Mouse (Mus musculus) layer of hippocampus, postnatal 10 days (tissue): ENCODE results near the gene Gpr152. TPM values are rescaled to one million over a fixed set of nuclear protein-coding genes. Genes with fewer than 3 reads are reported as not detected.
"Not testable (repeated sequence)": the region's sequence is repeated elsewhere in the genome, so short reads cannot be mapped to it uniquely, and the experiment has no call there.

Experiments used
- DNase-seq, 2 experiments: peaks; one replicate each; pipeline ENCODE4 v3.0.0; 2021; ENCODE audit warnings: low spot score in 2 of 2
- total RNA-seq, 2 experiments: library from RNA; stranded (reverse); gene quantifications; 2 replicates each; pipeline ENCODE4 v1.2.3; 2021

The Gpr152 gene
- total RNA-seq, 2 experiments from 2014 or later: not detected

DNA sequence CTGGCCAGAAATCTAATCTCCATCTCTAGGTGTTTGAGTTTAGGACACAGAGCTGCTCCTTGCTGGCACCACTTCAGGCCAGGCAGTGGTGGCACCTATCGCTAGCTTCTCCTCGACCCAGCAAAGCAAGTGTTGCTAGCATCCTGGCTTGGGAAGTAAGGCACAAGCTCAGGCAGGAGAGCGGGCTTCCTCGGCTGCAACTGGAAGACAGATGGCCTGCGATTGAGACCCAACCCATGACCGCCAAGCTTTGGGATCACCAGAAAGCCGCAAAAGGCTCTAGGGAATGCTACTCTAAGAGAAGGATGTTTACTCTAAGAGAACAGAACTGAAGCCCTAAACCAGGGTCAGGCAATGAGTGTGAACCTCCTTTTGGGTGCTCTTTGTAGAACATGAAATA is 10.1 kb upstream of the Gpr152 start:
- DNase-seq: no peak

DNA sequence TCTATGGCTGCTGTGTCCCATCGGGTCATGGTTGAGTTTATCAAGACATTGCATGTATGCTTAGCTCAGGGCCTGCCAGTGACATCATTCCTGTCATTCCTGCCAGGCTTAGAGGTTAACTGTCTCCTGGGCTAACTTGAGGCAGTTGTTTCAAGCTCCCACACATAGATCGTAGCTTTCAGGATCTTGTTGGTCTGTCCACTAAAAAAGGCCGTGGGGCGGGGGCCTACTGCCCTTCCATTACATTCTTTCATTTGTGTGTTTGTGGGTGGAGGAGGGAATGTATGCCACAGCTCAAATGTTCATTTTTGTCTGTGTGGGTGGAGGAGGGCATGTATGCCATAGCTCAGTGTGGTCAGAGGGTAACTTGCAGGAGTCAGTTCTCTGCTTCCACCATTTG is 9.5 kb upstream of the Gpr152 start:
- DNase-seq: no peak

DNA sequence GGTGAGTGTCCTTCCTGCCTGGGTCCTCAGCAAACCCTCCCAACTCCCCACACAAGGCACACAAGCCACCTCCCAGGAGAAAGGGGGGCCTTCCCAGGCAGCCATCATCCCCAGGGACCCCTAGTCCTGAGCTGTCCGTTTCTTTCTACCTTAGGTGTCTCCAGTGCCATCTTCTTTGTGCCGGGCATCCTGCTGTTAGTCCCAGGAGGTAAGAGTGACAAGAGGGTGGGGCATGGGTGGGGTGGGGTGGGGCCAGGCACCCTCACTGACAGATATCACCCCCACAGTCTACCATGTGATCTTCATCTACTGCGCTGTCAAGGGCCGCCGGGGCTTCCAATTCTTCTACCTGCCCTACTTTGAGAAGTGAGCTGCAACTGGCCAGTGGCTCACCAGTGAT is 8.5 kb upstream of the Gpr152 start:
- DNase-seq: no peak

DNA sequence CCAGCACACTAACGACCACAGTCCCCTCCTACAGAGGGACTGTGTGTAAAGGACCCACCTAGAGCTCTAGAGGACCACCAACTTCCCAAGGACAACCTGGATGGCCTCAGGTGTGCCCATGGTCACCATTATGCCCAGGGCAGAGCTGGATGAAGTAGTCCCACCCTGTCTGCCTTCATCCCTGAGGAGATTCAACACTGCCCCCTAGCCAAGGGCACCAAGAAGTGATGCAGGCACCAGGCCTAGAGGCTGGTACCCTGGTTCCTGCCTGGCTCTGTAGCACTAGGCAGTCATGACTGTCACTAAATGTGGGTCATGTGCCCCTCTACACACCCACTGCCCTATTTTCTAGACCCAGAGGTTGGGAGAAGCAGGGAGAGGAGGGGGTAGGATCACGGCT is 7.8 kb upstream of the Gpr152 start:
- DNase-seq: no peak

DNA sequence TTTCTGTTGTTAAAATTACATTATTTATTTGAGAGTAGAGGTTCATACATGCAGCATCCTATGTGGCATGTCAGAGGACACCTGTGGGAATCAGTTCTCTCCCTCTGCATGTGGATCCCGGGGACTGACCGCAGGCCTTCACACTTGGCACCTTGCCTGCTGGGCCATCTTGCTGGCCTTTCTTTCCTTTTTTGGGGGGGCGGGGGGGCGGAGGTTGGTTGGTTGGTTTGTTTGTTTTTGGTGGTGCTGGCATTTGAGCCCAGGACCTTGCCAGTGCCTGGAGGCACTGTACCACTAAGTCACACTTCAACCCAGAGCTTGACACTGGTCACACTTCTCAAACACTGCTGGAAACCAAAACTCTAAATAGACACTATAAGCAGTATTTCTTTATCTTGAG is 5.2 kb upstream of the Gpr152 start:
- DNase-seq: no peak

DNA sequence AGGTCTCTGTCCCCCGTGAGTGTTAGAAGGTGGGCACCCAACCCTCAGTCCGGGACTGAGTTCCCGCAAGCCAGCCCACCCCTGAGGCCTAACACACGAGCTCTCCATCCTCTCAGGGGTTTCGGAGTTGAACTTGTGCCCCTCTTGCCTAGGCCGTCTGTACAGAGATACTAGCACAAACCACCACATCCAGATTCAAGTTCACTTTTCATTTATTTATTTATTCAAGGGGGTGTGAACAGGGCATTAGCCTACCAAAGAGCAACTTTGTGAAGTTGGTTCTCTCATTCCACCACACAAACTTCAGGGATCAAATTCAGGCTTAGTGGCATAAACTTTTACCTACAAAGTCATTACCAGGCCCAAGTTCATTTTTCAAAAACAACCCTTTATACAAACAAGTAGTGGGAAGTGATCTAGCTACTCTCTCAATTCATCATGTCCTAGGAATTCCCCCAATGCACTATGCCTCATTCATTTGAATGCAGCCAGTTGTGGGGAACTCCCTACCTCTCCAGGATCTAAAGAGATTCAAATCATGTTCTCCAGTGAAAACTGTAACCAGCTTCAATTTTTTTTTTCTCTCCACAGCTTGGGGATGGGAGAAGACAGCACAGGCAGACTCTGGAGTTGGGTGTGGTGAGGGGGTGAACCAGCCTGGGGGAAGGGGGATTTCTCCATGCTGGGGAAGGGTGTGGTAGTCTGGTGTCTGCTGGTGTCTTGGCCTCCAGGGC is 4.2 kb upstream of the Gpr152 start:
- not testable (repeated sequence) for DNase-seq

DNA sequence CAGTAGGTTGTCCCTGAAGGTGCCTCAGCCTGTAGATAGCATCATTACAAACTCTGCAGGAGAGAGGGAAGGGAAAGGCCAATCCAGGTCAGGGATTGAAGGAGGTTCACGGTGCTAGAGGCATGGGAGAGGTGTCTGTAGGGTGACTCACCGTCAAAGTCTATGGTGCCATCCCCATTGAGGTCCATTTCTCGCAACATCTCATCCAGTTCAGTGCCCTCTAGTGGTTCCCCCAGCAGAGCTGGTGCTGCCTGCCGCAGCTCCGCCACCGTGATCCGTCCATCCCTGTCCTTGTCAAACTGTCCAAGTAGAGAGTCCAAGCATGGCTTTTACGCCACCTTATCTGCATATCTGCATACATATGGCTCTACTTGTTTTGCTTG is 3.6 kb upstream of the Gpr152 start:
- not testable (repeated sequence) for DNase-seq

DNA sequence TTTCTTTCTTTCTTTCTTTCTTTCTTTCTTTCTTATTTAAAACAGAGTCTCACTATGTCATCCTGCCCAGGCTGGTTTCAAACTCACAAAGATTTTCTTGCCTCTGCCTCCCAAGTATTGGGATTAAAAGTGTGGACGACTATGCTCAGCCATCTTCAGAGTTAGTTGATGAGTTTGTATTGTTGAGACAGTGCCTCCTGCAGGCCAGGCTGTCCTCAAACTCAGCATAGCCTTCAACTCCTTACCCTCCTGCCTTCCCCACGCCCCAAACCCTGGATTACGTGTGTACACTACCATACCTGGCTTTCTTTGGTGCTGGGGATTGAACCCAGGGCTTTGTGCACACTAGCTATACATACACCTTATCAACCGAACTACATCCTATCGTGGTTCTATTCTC is 3.1 kb upstream of the Gpr152 start:
- DNase-seq: no peak

DNA sequence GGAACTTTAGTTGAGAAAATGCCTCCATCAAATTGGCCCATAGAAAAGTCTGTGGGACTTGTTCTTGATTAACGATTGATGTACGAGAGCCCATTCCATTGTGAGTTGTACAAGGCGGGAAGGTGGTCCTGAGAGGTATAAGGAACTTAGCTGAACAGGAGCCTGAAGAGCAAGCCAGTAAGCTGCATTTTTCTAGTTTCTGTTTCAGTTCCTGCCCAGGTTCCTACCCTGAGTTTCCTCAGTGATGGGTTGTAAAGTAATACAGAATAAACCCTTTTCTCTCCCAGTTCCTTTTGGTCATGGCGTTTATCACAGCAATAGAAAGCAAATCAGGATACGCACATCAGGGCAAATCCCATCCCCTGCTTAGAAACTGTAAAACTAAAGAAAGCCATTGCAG is 1.7 kb upstream of the Gpr152 start:
- no peak for DNase-seq

DNA sequence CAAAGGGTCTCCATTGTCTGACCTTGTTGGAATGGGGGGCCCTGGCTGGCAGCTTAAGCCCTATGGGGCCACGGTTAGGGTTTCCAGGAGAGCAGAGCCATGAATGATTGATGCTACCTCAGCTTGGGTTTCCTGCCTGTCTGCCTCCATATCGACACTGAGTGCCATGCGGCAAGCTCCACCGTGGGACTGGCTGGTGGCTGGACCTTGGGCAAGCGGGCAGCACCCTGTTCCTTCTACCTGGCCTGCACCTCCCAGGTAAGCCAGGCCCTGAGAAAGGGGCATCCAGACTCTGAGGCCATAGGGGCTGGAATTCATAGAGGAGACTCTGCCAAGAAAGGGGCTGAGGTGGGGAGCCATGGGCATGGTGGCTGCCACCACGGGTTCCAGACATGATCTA is 560 bp downstream of the Gpr152 start:
- no peak for DNase-seq

DNA sequence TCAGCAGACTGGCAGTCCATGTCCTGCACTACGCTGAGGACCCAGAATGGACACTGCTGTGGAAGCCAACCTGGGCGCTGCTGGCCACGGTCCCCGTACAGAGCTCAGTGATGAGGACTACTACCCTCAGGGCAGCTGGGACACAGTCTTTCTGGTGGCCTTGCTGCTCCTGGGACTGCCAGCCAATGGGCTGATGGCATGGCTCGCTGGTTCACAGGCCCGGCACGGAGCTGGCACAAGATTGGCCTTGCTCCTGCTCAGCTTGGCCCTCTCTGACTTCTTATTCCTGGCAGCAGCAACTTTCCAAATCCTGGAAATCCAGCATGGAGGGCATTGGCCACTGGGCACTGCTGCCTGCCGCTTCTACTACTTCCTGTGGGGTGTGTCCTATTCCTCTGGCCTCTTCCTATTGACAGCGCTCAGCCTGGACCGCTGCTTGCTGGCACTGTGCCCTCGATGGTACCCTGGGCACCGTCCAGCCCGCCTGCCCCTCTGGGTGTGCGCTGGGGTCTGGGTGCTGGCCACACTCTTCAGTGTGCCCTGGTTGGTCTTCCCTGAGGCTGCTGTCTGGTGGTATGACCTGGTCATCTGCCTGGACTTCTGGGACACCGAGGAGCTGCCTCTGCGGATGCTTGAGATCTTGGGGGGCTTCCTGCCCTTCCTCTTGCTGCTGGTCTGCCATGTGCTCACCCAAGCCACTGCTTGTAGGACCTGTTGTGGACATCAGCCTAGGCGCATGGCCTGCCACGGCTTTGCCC is 3.0 kb downstream of the Gpr152 start:
- DNase-seq: no peak

DNA sequence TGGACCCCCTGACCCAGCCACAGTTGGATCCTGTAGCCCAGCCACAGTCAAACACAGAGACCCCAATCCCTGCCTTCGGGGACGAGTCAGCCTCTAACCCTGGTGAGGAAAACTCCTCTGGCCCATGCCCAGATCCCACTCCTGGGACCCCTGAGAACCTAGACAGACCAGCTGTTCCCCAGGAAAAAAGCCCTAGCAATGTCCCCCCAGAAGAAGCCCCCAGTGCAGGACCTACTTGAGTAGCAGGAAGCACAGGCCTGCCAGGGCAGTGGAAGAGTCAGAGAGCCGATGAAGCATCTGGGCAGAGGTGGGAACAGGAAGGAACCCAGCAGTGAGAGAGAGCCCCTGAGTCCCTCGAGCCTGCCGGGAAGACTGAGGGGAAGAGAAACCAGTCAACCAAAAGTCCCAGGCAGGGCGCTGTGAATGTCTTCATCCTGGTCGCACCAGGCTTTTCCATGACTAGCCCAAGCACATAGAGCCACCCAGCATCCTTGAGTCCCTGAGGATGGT is 4.2 kb downstream of the Gpr152 start, which contains the start of gene Cabp4:
Gene Cabp4, minus strand, starts transcription at position 275 of the 510 bp plus-strand sequence.
- DNase-seq: no peak

DNA sequence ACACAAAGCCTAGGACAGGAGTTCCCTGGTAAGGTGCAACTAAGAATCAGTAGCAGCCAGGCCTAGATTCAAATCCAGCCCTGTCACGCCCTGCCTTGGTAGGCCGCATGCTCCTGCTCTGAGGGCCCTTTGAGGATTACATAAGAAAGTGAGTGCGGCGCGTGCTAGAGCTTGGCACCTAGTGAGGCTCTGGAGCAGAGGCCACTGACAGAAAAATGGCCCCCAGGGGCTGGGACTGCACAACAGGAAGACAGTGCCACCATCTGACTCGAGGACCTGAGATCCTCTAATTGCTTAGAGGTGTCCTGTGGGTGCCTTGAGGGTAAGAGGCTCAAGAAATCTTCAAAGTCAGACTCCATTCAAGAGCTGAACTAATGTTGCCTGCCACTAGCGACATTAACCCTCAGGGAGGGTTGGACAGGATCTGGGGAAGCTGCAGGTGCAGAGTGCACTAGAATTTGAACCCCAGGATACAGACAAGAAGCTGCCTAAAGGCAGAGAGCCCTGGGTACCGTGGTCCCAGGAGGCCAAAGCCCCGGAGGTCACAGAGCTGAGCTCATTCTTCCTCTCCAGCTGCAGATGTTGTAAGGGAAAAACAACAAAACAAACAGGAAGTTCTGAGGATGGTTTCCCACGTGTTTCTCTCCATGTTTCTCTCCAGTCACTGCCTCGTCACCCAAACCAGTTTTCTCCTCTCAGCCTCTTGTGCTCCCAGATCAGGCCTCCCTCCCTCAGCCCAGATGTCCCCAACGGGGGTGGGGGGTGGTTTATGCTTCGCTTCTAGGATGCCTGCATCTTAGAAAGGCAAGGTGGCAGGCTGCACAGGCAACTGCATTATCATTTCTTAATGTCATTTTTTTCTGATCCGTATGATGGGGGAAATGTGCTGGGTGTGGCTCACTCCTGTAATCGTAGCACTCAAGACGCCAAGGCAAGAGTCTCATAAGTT is 5.2 kb downstream of the Gpr152 start:
- DNase-seq: no peak

DNA sequence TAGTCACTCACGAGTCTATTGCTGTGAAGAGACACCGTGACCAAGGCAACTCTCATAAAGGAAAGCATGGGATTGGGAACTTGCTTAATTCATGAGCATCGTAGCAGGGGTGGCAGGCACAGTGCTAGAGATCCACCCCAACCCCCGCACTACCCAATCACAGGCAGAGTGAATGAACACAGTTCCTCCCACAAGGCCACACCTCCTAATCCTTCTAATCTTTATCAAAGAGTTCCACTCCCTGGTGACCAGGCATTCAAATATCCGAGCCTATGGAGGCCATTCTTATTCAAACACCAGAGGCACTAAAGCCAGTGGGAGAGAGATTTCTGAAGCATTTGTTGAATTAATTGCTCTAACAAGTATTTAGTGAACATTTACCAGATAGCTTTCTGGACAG is 6.3 kb downstream of the Gpr152 start:
- no peak for DNase-seq

DNA sequence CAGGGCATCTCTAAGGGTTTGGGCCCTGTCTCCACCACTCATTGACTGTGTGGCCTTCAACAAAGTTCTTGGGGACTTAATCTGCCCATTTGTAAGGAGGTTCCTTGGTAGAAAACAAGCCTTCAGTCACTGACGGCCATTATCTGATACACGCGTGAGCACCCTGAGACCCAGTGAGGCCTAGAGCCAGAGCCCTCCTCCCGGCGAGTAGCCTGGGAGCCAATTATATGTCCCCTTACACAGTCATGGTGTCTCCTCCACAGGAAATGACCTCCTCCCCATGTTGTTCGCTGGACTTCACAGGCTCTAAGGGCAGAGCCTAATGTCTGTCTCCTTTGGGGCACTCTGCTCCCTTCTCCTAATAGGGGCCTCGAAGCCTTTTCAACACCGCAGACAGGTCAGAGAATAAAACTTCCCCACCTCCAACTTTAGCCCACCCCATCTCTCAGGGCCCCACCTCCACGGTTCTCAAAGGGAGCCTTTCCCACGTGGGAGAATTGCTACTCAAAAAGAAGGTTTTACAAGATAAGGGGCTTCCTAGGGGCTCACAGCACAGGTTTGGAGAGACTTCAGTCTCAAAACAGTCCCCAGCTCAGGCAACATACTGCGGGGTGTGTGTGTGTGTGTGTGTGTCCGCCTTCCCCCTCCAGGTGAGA is 6.9 kb downstream of the Gpr152 start:
- no peak for DNase-seq

DNA sequence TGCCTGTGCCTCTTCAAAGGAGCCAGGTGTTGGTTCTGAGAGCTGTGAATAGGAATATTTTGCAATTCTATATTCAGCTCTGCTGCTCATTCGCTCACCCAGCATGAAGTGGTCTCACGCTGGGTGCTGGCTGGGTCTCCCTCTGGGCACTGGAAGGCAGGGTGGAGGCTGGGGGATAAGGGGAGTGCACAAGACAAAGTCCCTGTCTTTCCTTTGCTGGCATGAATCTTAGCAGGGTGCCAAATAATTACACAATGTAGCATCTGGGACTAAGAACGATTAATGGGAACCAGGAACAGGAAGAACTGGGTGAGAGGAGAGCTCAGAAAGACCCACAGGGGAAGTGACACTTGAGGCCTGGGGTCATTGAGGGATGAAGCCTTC is 7.4 kb downstream of the Gpr152 start:
- no peak for DNase-seq

DNA sequence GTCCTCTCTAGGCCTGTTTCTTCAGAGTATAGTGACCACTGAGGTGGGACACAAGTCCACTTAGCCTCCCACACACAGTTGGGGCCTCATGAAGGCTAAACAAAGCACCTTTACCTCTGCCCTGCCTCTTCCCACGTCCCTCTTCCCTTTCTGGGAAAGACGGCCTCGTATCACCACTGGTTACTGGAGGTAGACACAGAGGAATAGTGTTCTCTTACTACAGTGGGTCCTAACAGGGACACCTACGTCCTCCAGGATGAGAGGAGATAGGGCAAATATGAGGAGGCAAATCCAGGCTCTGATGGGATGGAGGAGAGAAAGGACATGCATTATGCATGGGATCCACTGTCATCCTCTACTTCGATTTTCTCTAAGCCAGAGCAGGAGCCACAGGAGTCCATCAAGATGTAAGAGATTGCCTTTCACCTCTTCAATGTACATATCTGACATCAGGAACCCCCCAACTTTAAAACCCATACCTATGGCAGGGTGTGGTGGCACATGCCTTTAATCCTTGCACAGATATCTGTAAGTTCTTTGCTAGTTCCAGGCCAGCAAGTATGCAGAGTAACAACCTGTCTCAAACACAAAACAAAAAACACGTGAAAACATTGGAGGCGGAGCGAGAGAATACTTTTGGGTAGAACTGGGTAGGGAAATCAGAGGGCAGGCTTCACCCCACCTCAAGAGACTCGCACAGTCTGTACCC is 8.3 kb downstream of the Gpr152 start:
- DNase-seq: no peak

DNA sequence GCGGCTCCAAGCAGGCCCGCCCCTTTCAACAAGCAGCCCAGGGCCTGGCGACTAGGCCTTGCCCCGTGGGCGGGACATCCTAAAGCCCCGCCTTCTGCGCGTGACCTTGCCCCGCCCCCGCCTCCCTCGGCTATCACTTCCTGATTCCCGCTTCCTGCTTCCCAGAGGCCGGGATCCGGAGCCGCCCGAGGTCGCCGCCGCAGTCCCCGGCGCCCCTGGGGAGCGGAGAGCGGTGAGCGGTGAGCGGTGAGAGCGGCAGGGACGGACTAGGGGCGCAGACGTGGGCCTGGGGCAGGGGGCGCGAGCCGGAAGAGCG is 8.9 kb downstream of the Gpr152 start, which contains the start of gene Coro1b:
Gene Coro1b, plus strand, starts transcription at position 129 of the 316 bp plus-strand sequence.
- peak; percentile 95 to 97 for DNase-seq

DNA sequence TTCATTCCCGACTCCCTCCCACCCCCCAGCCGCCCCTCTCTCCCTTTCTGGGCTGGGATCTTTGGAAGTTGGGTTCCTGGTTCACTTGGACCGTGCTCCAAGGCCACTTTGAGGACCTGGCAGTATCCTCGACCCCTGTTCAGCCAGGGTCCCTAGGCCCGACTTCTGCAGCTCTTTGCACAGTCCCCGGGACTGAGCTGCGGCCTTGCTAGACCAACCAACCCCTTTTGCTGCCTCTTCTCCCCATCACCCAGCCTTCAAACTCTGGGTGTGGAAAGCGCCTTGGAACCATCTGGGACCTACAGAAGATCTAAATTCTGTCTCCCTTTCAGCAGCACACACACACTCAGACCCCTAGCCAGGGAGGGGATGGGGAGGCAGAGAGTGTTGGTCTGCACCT is 9.2 kb downstream of the Gpr152 start:
- DNase-seq: no peak

DNA sequence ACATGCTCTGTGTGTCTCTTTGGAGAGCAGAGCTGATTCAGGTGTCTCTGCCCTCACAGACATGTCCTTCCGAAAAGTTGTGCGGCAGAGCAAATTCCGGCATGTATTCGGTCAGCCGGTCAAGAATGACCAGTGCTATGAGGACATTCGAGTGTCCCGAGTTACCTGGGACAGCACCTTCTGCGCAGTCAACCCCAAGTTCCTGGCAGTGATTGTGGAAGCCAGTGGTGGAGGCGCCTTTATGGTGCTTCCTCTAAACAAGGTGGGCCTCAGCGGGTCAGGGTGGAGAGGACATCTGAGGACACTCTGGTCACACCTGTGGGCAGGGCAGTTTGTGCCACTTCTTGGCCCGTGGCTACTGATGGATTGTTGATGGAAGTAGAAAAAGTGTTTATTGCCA is 9.7 kb downstream of the Gpr152 start:
- no peak for DNase-seq
